Mouse (Mus musculus): ENCODE results near the gene Zfp462.

The Zfp462 gene

DNA sequence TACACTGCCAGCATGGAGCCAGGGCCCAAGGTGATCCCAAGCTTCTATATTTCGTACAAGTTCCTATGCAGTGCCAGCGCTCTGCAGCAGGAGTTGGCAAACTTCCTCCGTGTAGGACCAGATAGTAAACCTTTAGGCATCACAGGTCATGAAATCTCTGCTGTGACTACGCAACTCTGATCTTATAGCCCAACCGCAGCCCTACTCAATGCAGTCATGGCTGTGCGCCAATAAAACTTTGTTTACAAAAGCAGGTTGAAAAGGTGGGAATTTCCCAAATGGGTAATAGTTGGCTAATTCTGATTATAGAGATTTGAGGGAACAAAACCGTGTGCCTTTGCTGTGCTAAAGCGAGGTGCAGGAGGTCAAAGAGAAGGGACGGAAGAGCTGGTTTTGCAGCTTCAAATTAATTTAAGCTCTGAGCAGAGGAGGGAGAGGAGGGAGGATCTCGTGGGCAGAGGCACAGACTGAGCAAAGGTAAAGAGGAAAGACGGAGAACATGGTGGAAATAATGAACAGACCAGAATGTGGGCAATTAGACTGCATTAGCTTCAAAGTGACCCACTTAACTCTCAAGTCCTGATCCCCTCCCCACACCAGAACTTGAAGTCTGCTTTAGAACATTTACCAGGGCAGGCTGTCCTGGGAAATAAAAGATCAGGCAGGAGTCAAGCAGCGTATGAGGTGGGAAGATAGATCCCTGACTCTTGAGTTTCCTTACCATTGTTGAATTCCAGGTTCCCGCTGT, 183.4 kb downstream of the Zfp462 start:
- H3K4me3 ChIP-seq (replicated peaks; ENCODE audit: low read length), result no peak overlapping the region
- TF ChIP-seq CTCF (conservative IDR thresholded peaks at IDR 0.05; ENCODE audit: low read length) (no peak), NANOG (IDR thresholded peaks at IDR 0.05; ENCODE audit: borderline replicate concordance, low read length) (no peak), POU5F1 (IDR thresholded peaks at IDR 0.05; ENCODE audit: borderline replicate concordance, low read length) (no peak)
- peaks cover 10% of the 10 kb centered on the region for H3K9me3 ChIP-seq (ENCODE audit: low read length)
- peaks cover 3% of the 10 kb centered on the region; the same call in 1 of the 2 replicates for H3K4me1 ChIP-seq (replicated peaks; ENCODE audit: low read depth, low read length)
- H3K27me3 ChIP-seq (ENCODE audit: insufficient read depth, low read length), result no peaks in the 10 kb centered on the region
- H3K36me3 ChIP-seq (ENCODE audit: insufficient read depth, low read length), result peaks cover 5% of the 10 kb centered on the region; the same call in 1 of the 2 replicates
